In the genomic region with DNA sequence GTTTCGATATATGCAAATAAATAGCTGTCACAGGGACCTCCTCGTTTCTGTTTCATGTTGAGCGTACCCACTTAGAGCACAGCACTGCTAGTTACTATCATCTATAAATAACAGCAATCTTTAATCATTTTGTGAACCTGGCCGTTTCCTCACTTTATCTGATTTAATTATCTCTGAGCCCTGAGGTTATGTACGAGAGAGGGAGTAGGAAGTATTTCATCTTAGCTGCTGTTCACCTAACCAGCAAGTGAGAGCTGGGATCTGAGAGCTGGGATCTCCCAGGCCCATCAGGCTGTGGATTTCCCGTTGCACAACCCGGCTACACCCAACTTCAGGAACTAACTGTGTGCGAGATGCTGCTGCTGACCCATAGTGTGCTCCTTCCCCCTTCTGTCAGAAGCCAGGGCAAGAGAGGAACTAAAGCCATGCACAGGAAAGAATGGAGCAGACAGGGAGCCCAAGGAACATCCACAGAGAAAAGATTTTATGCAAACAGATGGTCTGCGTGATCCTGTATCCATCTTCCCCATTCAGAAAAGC, we compare ENCODE assay signal across 14 mouse cellular contexts. TPM values are rescaled to one million over a fixed set of nuclear protein-coding genes. Genes with fewer than 3 reads are reported as not detected.
DNase-seq lines count a peak whose midpoint lies in the region; ATAC-seq and TF ChIP-seq lines count a peak whose summit lies in the region.
"Had no signal": no experiment of that assay in that cellular context is flagged by ENCODE, and none has a peak within 500 bp of the region (broad histone marks: within the 10 kb centered on the region; RNA-seq: fewer than 3 reads in every experiment).

No protein-coding gene starts in this region.

- TF ChIP-seq CTCF in spleen, adult 2 months (IDR thresholded peaks at IDR 0.05; ENCODE audit: extremely low read depth, insufficient read depth, insufficient read length, insufficient replicate concordance), result no peak
- no peak for TF ChIP-seq CTCF in stomach, postnatal 0 days (IDR thresholded peaks at IDR 0.05; ENCODE audit: low read depth)

- ATAC-seq in heart, embryonic 13.5 days (ENCODE audit: extremely low read depth, insufficient number of reproducible peaks, low FRiP score, low TSS enrichment), result no peak
- no peak for ATAC-seq in liver, embryonic 13.5 days (ENCODE audit: low read depth)
- no peak for ATAC-seq in stomach, postnatal 0 days (ENCODE audit: low FRiP score, low TSS enrichment)
- no peak for ATAC-seq in kidney, embryonic 14.5 days (ENCODE audit: low FRiP score, low TSS enrichment)

- TF ChIP-seq POLR2A in spleen, adult 2 months (IDR thresholded peaks at IDR 0.05; ENCODE audit: low read depth, low read length), result no peak

- no peak overlapping the region for H3K27ac ChIP-seq in heart, embryonic 13.5 days (replicated peaks)
- 0 out of 2 replicates have a peak overlapping the region, but pooled peaks have one; percentile 26 for H3K27ac ChIP-seq in spleen, adult 2 months (ENCODE audit: insufficient read depth, low read length)
- H3K27ac ChIP-seq in liver, embryonic 13.5 days, result no peak overlapping the region
- no peak overlapping the region for H3K27ac ChIP-seq in stomach, postnatal 0 days (replicated peaks)
- H3K27ac ChIP-seq in kidney, embryonic 14.5 days (ENCODE audit: low read depth, low read length), result no peak overlapping the region
- H3K27ac ChIP-seq: embryonic facial prominence, embryonic 12.5 days; hindbrain, embryonic 15.5 days; kidney, postnatal 0 days had no signal

- H3K27me3 ChIP-seq in heart, embryonic 13.5 days (replicated peaks), result no peaks in the 10 kb centered on the region
- no peaks in the 10 kb centered on the region for H3K27me3 ChIP-seq in spleen, adult 2 months (ENCODE audit: control insufficient read depth, insufficient read depth, low read length)
- no peaks in the 10 kb centered on the region; the same call in 1 of the 2 replicates for H3K27me3 ChIP-seq in liver, embryonic 13.5 days
- H3K27me3 ChIP-seq in stomach, postnatal 0 days (ENCODE audit: control insufficient read depth, insufficient read depth, low read length), result no peaks in the 10 kb centered on the region
- no peaks in the 10 kb centered on the region for H3K27me3 ChIP-seq in kidney, embryonic 14.5 days (ENCODE audit: control insufficient read depth, insufficient read depth, low read length)
- H3K27me3 ChIP-seq: embryonic facial prominence, embryonic 12.5 days; heart, embryonic 12.5 days; hindbrain, embryonic 15.5 days had no signal

- H3K4me3 ChIP-seq in heart, embryonic 13.5 days, result no peak overlapping the region
- no peak overlapping the region for H3K4me3 ChIP-seq in spleen, adult 2 months (ENCODE audit: extremely low read depth, insufficient read depth, insufficient read length)
- H3K4me3 ChIP-seq in liver, embryonic 13.5 days (replicated peaks), result no peak overlapping the region
- no peak overlapping the region for H3K4me3 ChIP-seq in stomach, postnatal 0 days (ENCODE audit: low read depth, low read length)
- H3K4me3 ChIP-seq in kidney, embryonic 14.5 days (ENCODE audit: low read length), result no peak overlapping the region
- H3K4me3 ChIP-seq: embryonic facial prominence, embryonic 12.5 days; heart, embryonic 12.5 days; hindbrain, embryonic 15.5 days had no signal

- peaks cover 7% of the 10 kb centered on the region for H3K4me1 ChIP-seq in heart, embryonic 13.5 days
- H3K4me1 ChIP-seq in spleen, adult 2 months (ENCODE audit: control insufficient read depth, insufficient read depth, insufficient read length), result peaks cover 8% of the 10 kb centered on the region; the same call in 1 of the 2 replicates
- peaks cover 52% of the 10 kb centered on the region for H3K4me1 ChIP-seq in liver, embryonic 13.5 days (replicated peaks)
- no peaks in the 10 kb centered on the region for H3K4me1 ChIP-seq in stomach, postnatal 0 days (replicated peaks; ENCODE audit: control insufficient read depth, insufficient read depth)
- H3K4me1 ChIP-seq in kidney, embryonic 14.5 days (ENCODE audit: control insufficient read depth, insufficient read depth, low read length), result 0 out of 2 replicates have a peak, but pooled peaks cover 5% of the 10 kb centered on the region

- H3K4me2 ChIP-seq in heart, embryonic 13.5 days, result no peak overlapping the region
- H3K4me2 ChIP-seq in liver, embryonic 13.5 days, result peak overlapping the region; percentile 21; the same call in 1 of the 2 replicates
- no peak overlapping the region for H3K4me2 ChIP-seq in stomach, postnatal 0 days (replicated peaks; ENCODE audit: low read depth)
- no peak overlapping the region for H3K4me2 ChIP-seq in kidney, embryonic 14.5 days (replicated peaks; ENCODE audit: low read depth, low read length)
- H3K4me2 ChIP-seq: embryonic facial prominence, embryonic 12.5 days; heart, embryonic 12.5 days; hindbrain, embryonic 15.5 days had no signal

- no peaks in the 10 kb centered on the region for H3K36me3 ChIP-seq in heart, embryonic 13.5 days
- H3K36me3 ChIP-seq in spleen, adult 2 months (ENCODE audit: control insufficient read depth, insufficient read depth, low read length), result no peaks in the 10 kb centered on the region
- no peaks in the 10 kb centered on the region for H3K36me3 ChIP-seq in liver, embryonic 13.5 days
- H3K36me3 ChIP-seq in stomach, postnatal 0 days (ENCODE audit: control insufficient read depth, insufficient read depth, low read length), result no peaks in the 10 kb centered on the region
- no peaks in the 10 kb centered on the region for H3K36me3 ChIP-seq in kidney, embryonic 14.5 days (ENCODE audit: control insufficient read depth, insufficient read depth, low read length)
- H3K36me3 ChIP-seq: embryonic facial prominence, embryonic 12.5 days; heart, embryonic 12.5 days; hindbrain, embryonic 15.5 days had no signal

- 55% methylated on average over 9 of the region's 9 CpGs for WGBS in heart, embryonic 13.5 days
- WGBS in spleen, adult 2 months, result 33% methylated on average over 9 of the region's 9 CpGs
- WGBS in liver, embryonic 13.5 days (ENCODE audit: insufficient replicate concordance), result 14% methylated on average over 9 of the region's 9 CpGs
- 60% methylated on average over 9 of the region's 9 CpGs for WGBS in stomach, postnatal 0 days
- WGBS in kidney, embryonic 14.5 days, result 50% methylated on average over 9 of the region's 9 CpGs

- no peak for TF ChIP-seq EP300 in stomach, postnatal 0 days (optimal IDR thresholded peaks at IDR 0.05)

- intact Hi-C loops in heart, postnatal 10 days (cut with DNase I), result loop anchor here (1.0 to 5.0 kb wide), 3 partner anchors 177 to 468 kb away; no protein-coding TSS in a partner anchor

- no peaks in the 10 kb centered on the region for H3K9me3 ChIP-seq in heart, embryonic 13.5 days
- no peaks in the 10 kb centered on the region for H3K9me3 ChIP-seq in liver, embryonic 13.5 days (replicated peaks)
- H3K9me3 ChIP-seq in stomach, postnatal 0 days (ENCODE audit: control insufficient read depth, low read length), result no peaks in the 10 kb centered on the region
- no peaks in the 10 kb centered on the region for H3K9me3 ChIP-seq in kidney, embryonic 14.5 days (ENCODE audit: control insufficient read depth, low read length)
- H3K9me3 ChIP-seq: embryonic facial prominence, embryonic 12.5 days; heart, embryonic 12.5 days; hindbrain, embryonic 15.5 days had no signal

- 0 out of 2 replicates have a peak overlapping the region, but pooled peaks have one; percentile 7 for H3K9ac ChIP-seq in heart, embryonic 13.5 days
- no peak overlapping the region for H3K9ac ChIP-seq in liver, embryonic 13.5 days
- no peak overlapping the region for H3K9ac ChIP-seq in stomach, postnatal 0 days (ENCODE audit: low read length)
- no peak overlapping the region for H3K9ac ChIP-seq in kidney, embryonic 14.5 days (ENCODE audit: low read depth, low read length)
- H3K9ac ChIP-seq: embryonic facial prominence, embryonic 12.5 days; heart, embryonic 12.5 days; hindbrain, embryonic 15.5 days had no signal

- no peak for DNase-seq in heart, postnatal 10 days
- no peak for DNase-seq in spleen, adult 2 months (ENCODE audit: low read depth in 1 of 2, low spot score in 2 of 2)
- no peak for DNase-seq in spleen, postnatal 36 days (ENCODE audit: low spot score in 2 of 2)
- no peak for DNase-seq in liver, embryonic 13.5 days
- DNase-seq in stomach, postnatal 0 days (ENCODE audit: low spot score), result peak; percentile 9
- DNase-seq in frontal cortex, adult 2 months (ENCODE audit: extremely low spot score in 1 of 2, low spot score in 1 of 2), result no peak

RNA-seq across cellular contexts. Expression of a gene that starts 44.5 kb away (rescaled TPM):
- polyA plus RNA-seq in heart, embryonic 13.5 days (2015; fragmentation: Nextera tagmentation; extraction: Ambion mirVana), result not detected in 2 replicates
- not detected for total RNA-seq in heart, postnatal 10 days (2021)
- not detected in 2 replicates for polyA plus RNA-seq in spleen, adult 2 months (2012; rRNA removed)
- not detected in 2 replicates for polyA plus RNA-seq in liver, embryonic 13.5 days (2015; fragmentation: Nextera tagmentation; extraction: Ambion mirVana)
- polyA plus RNA-seq in stomach, postnatal 0 days (2015; fragmentation: Nextera tagmentation; extraction: Ambion mirVana), result 0.04 TPM in 1 of 2 replicates, not detected in the other
- not detected in 2 replicates for polyA plus RNA-seq in kidney, embryonic 14.5 days (2014; fragmentation: Nextera tagmentation; extraction: Ambion mirVana)
- polyA plus RNA-seq in frontal cortex, adult 2 months (2012; rRNA removed), result not detected in 2 replicates
- total RNA-seq: midbrain, postnatal 0 days had no signal
- polyA plus RNA-seq: embryonic facial prominence, embryonic 12.5 days; heart, embryonic 12.5 days; hindbrain, embryonic 15.5 days; kidney, postnatal 0 days; liver, embryonic 16.5 days; midbrain, postnatal 0 days had no signal
